Mouse (Mus musculus) cerebellum, postnatal 4 days (tissue): ENCODE data around the gene Ifngr2.

ENCODE experiments used
- DNase-seq, 2 experiments: peaks; one replicate each; pipeline ENCODE4 v3.0.0; 2022; ENCODE audit warnings: low spot score in 2 of 2, mixed read lengths in 1 of 2

The Ifngr2 gene

GRCm38 (mm10) chr16:91565292-91565951 is 18.6 kb downstream of the Ifngr2 start:
- no peak for DNase-seq

- no peak for DNase-seq
These were observed 19.1 kb downstream of the Ifngr2 start for GRCm38 (mm10) chr16:91566002-91566401.

GRCm38 (mm10) chr16:91568960-91569359 is 22.1 kb downstream of the Ifngr2 start:
- DNase-seq = no peak

GRCm38 (mm10) chr16:91571105-91571504 is 24.2 kb downstream of the Ifngr2 start:
- no peak for DNase-seq

- no peak for DNase-seq
These were observed 28.3 kb downstream of the Ifngr2 start for GRCm38 (mm10) chr16:91575151-91575550.

- no peak for DNase-seq
These were observed 32.3 kb downstream of the Ifngr2 start for GRCm38 (mm10) chr16:91578980-91579720.

GRCm38 (mm10) chr16:91582307-91582706 is 35.4 kb downstream of the Ifngr2 start:
- DNase-seq = peak in 1 of 2 experiments; percentile 28

- DNase-seq = no peak
These were observed 38.7 kb downstream of the Ifngr2 start for GRCm38 (mm10) chr16:91585617-91586016.

- DNase-seq = no peak
These were observed 39.4 kb downstream of the Ifngr2 start for GRCm38 (mm10) chr16:91586244-91586643.

GRCm38 (mm10) chr16:91587730-91588453 is 41.0 kb downstream of the Ifngr2 start:
- no peak for DNase-seq

GRCm38 (mm10) chr16:91588703-91589102 is 41.8 kb downstream of the Ifngr2 start:
- DNase-seq = no peak

GRCm38 (mm10) chr16:91592162-91592561 is 45.3 kb downstream of the Ifngr2 start:
- DNase-seq = no peak

- DNase-seq = no peak
These were observed 46.4 kb downstream of the Ifngr2 start for GRCm38 (mm10) chr16:91593262-91593661.

GRCm38 (mm10) chr16:91595076-91595475 is 48.2 kb downstream of the Ifngr2 start:
- peak in 1 of 2 experiments; percentile 62 for DNase-seq

- no peak for DNase-seq
These were observed 49.5 kb downstream of the Ifngr2 start for GRCm38 (mm10) chr16:91596397-91596778.

GRCm38 (mm10) chr16:91596779-91597671 is 50.2 kb downstream of the Ifngr2 start:
- no peak for DNase-seq

- peak; percentile 98 for DNase-seq
These were observed 50.8 kb downstream of the Ifngr2 start, which contains the start of gene Tmem50b for GRCm38 (mm10) chr16:91597672-91598010. TSS of gene Tmem50b (minus strand) at chr16:91597800.

GRCm38 (mm10) chr16:91599242-91599641 is 52.4 kb downstream of the Ifngr2 start:
- DNase-seq = no peak

GRCm38 (mm10) chr16:91601081-91601480 is 54.2 kb downstream of the Ifngr2 start:
- no peak for DNase-seq

GRCm38 (mm10) chr16:91601693-91602092 is 54.8 kb downstream of the Ifngr2 start:
- DNase-seq = no peak

GRCm38 (mm10) chr16:91605156-91605555 is 58.3 kb downstream of the Ifngr2 start:
- DNase-seq = no peak

GRCm38 (mm10) chr16:91606958-91607357 is 60.1 kb downstream of the Ifngr2 start:
- DNase-seq = no peak
